Mouse (Mus musculus): ENCODE data around the gene Pglyrp1.

DNA sequence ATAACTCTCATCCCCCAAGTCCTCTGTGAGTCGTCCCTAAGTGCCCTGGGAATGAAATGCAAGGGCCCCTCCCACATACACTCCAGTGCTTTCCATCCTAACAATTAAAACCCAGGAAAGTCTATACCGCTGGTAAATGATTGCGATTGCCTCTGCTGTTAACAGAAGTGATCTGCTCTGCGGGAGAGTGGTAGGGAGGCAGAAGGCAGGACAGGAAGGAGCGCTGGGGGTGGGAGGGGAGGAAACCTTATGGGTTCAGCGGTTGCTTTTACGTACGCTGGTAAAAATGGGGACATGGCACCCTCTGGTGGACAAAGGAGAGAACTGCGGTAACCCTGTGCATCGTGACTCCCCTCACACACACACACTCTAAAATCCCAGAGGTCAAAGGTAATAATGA is 2.1 kb downstream of the Pglyrp1 start:
- TF ChIP-seq CTCF (IDR thresholded peaks at IDR 0.05; ENCODE audit: low read depth, low read length) (peak; percentile 86), POLR2A (IDR thresholded peaks at IDR 0.05; ENCODE audit: extremely low read depth, insufficient read depth, low read length) (no peak)

Measured in liver, adult 2 months (tissue).